Mouse (Mus musculus): Measurements from ENCODE around the gene Gna11. TPM values are rescaled to one million over a fixed set of nuclear protein-coding genes. Genes with fewer than 3 reads are reported as not detected.

The Gna11 gene
- total RNA-seq, 2 experiments from 2014 or later, result 74.2 to 74.4 TPM

DNA sequence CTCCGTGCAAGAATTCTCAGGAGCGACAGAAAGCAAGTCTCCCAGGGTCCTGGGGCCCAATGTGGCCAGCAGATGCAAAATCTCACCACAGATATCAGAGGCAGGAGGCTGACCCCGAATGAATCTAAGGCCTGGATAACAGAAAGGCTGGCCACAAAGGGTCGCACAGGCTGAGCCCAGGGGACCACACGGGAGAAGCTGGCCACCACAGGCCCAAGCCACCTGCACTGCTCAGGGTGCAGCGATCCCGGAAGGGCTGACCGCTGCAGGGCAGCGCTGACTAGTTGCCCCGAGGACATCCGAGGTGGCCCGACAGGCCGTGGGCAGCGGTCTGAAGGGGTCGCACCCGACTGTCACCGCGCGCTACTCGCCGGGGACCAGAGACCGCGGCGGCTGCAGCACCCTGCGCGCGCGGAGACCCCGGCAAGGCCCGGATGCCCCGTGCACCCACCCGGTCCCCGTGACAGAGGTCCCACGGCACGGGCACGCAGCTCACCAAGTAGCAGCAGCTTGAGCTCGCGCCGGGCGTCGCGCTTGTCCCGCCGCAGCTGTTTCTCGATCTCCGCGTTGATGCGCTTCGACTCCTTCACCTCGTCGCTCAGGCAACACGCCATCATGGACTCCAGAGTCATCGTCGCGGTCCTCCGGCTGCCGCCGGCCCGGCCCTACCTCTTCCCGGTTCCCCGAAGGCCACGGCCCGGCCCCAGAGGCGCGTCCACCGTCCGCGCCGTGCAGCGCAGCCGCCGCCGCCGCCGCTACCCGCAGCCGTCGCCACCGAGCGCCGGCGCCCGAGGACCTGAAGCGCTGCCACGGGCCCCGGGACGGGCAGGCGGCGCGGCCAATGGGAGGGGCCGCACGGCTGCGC is 462 bp downstream of the Gna11 start:
- DNase-seq (ENCODE audit: low spot score in 2 of 2), result no peak

DNA sequence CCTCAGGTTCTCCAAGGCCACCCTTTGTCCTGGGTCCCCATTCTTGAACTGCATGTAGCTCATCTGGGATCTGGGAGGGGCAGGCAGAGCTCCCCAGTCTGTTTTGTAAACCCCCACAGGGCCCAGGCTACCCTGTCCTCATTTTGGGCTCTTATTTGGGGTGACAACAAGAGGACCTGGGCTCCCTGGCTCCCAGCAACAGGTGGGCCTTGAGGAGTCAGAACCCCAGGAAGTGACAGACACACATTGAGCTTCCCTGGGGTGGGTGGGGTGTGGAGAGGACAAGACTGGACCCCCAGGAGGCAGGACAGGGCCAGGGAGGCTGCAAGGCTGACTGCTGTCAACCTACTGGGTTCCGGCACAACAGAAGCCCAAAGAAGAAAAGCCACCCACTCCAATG is 1.4 kb downstream of the Gna11 start:
- DNase-seq (ENCODE audit: low spot score in 2 of 2), result no peak

DNA sequence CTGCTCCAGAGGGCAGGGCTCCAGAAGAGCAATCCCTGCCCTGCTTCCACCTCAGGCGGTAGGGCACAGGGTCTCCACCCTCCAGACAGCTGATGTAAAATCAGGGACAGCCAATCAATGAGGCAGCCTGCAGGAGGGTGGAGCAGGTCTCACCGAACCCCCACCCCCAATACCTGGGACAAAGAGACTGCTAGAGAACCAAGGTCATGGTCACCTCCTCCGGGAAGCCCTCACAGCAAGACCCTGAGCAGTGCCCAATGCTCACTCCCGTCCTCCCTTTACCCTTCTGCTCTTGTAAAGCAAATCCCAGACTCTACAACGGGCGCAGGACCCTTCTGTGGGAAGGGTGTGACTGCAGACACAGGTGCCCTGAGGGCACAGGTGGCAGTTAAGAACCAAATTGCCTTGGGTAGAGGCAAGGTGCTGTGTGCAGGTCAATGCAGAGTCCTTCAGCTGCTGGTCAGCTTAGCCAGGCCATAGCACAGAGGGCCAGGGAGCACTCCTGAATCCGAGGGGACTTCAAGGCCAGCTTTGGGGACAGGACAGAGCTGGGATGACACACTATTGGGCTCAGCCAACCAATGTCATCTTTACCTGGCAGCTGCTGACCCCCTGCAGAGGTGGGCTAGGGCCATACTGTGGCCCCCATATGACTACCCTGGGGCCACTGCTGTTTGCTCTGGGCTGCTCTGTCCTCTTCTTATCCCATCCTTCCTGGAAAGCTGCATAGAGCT is 2.1 kb downstream of the Gna11 start:
- no peak for DNase-seq (ENCODE audit: low spot score in 2 of 2)

DNA sequence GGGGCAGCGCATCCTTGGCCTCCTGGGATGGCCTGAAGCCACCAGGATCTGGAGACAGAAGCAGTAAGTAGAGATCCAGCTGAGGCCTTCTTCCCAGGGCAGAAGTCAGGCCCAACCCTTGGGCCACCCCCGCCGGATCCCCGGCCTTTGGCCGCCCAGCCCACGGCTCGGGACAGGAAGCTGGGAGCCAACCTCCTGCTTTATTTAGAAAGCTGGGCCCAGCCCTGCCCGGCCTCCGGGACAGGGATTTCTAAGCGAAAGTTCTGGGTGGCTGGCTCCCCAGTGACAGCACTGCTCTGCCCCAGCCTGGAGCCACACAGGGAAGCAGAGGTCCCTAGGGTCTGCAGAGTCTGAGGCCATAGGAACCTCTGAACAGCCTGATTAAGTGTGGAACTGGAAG is 3.2 kb downstream of the Gna11 start:
- DNase-seq (ENCODE audit: low spot score in 2 of 2), result no peak

DNA sequence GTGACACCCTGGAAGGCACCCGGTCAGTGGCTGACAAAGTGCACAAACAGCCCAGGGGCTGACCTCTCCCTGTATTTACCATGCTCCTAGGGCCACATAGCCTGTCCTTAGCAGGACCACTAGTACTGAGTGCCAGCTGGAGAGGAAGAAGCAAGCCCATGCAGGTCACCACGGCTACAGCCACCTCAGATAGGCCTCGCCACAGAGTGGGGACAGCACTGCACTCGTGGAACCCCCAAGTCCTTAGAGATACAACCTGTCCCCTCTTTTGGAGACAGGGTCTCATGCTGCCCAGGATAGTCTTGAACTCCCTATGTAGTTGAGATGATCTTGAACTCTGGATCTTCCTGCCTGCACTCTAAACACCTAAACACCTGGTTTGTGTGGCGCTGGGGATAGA is 3.6 kb downstream of the Gna11 start:
- DNase-seq (ENCODE audit: low spot score in 2 of 2), result no peak

DNA sequence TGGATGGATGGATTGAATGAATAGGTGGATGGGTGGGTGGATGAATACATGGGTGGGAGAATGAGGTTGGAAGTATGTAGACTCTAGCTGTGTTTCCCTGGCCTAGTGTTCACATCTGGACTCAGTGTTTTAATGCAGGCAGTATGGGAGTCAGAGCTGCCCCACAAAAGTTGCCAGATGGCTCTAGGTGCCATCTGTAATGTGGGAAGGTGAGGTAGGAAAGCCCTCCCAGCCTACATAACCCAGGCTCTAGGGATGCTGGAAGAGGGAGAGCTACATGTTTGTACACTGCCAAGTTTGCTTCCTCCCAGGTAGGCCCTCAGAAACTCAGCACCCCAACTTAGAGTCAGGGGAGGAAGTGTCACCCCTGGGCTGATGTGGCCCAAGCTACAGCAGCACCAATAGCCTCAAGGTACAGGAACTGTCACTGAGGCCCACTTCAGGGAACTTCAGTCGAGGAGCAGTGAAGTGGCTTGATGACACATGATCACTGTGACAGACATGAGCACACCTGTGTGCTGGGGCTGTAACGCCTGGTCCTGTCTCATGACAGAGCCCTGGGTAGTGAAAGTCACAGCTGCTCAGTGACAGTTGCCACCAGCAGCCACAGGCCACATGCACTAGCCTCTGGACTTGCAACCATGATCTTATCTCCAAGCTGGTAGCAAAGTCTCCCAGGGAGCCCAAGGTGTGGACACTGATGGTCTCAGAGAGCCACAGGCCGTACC is 6.5 kb downstream of the Gna11 start:
- DNase-seq (ENCODE audit: low spot score in 2 of 2), result no peak

DNA sequence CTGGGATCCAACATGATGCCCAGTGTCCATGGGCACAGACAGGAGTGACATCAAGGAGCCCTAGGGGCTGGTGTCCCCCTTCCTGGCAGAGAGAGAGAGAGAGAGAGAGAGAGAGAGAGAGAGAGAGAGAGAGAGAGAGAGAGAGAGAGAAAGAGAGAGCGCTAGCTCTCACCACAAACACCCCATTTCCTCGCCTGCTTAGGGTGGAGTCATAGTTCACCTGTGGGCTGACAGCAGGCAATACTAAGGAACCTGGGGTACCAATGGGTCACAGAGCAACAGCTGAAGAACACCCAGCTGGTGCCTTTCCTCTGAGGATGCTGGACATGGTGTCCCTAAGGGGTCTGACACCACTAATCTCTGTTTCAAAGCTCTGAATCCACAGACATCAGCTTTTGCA is 7.6 kb downstream of the Gna11 start:
- DNase-seq (ENCODE audit: low spot score in 2 of 2), result no peak

DNA sequence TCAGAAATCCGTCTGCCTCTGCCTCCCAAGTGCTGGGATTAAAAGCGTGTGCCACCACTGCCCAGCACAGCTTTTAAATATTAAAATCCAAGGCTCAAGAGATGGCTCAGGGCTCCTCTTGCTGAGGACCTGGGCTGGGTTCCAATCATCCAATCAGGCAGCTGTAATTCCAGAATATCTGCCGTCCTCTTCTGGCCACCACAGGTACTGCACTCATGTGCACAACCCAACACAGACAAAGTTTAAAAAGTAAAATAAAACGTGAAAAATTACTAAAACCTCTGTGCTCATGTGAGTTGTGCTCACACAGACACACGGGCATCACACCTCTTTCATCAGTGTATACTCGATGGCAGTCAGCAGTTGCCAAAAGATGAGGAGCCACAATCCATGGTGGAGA is 8.3 kb downstream of the Gna11 start:
- DNase-seq (ENCODE audit: low spot score in 2 of 2), result no peak

DNA sequence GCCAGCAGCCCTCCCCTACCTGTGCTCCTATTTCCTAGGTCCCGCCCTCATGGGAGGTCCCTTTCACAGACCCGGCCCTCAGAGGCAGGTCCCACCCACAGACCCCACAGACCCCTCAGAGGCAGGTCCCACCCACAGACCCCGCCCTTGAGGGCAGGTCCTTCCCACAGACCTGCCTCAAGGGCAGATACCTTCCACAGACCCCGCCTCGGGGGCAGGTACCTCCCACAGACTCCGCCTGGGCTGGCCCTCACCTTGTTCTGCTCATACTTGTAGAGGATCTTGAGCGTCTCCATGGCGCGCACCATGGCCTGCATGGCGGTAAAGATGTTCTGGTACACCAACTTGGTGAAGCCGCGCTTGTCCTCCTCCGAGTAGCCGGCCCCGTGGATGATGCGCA is 10.2 kb downstream of the Gna11 start:
- DNase-seq (ENCODE audit: low spot score in 2 of 2), result no peak

DNA sequence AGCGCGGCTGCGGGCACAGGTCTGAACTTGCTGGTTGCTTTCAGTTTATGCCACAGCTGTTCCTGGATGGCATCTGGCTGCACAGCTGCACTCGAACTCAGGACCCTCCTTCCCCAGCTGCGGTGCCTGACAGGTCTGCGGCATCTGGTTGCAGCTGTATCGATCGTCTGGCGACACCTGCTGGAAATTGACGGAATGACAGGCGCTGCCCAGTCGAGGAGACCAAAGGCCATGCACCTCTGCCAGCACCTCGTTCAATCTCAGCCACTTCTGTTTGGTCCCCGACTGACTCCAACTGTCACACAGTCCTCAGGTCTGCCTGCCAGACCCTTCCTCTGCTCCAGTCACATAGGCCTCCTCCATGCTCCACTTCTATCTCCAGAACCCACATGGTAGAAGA is 18.2 kb downstream of the Gna11 start:
- peak; percentile 63 to 65 for DNase-seq (ENCODE audit: low spot score in 2 of 2)

DNA sequence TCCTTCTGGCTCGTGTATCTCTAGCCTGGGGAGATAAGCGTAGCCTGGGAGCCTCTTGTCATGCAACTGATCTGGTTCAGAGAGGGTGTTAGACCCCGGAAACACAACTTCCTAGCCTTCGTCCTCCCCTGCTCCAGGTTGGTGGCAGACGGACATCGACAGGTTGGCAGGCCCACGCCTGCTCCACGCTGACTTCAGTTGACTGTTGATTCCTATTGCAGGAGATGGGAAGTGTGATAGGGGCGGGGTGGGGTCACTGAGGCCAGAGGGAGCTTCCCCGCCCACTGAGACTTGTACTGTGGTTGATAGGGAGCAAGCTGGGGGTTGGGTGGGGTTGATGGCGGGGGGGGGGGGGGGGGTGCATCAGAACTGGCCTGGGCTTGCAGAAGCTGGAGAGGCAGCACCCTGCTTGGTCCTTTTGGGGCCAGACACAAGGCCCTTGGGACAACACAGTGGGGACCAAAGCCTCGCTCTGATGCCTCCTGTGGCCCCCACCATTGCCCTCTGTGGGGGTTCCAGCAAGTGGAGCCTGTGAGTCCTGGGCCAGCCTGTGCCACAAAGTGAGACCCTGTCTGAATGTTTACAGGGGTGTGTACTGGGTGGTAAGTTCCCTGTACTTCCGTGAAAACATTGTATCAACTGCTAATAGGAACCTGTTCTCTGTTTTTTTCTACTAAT is 19.8 kb downstream of the Gna11 start:
- no peak for DNase-seq (ENCODE audit: low spot score in 2 of 2)

DNA sequence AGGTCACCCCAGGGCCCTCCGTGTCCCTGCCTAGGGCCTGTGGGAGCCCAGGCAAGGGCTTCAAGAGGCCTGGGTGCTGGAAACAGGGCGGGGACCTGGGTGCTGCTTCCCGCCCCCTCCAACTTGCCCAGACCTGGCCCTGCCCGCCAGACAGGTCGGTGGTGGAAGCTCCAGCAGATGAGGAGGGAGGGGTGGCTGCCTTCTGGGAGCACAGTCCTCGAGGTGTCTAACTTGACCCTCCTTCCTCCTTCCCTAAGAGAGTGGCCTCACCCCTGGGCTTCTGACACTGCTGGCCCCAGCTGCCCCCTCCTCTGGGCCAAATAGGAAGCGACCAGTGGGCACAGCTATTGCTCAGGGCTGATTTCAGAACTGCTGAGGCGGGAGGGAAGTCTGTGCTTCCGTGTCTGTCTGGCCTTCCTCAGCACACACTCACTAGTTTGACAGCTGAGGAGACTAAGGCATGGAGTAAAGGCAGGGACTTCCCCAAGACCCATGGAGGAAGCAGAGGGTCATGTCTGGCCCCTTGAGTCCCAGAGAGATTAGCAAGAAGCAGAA is 20.9 kb downstream of the Gna11 start, which contains the start of gene Gna15:
Gna15 (minus strand) TSS at position 175 of the 555 bp plus-strand sequence.
- DNase-seq (ENCODE audit: low spot score in 2 of 2), result no peak

DNA sequence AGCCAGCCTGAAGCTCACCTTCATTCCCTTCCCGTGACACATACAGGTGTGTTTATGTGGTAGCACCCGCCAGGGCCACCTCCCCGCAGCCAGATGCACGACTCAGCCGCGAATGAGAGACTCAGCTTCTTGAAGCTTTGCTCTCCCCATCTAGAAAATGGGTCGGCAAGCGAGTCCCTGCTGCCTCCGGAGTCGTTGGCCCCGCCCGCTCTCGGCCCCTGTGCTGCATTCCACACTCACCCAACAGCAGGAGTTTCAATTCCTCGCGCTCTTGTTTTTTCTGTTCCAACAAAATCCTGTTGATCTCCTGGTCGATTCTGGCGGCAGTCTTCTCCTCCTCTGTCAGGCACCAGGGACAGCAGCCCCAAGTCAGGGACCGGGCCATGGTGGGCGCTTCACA is 21.4 kb downstream of the Gna11 start:
- no peak for DNase-seq (ENCODE audit: low spot score in 2 of 2)

DNA sequence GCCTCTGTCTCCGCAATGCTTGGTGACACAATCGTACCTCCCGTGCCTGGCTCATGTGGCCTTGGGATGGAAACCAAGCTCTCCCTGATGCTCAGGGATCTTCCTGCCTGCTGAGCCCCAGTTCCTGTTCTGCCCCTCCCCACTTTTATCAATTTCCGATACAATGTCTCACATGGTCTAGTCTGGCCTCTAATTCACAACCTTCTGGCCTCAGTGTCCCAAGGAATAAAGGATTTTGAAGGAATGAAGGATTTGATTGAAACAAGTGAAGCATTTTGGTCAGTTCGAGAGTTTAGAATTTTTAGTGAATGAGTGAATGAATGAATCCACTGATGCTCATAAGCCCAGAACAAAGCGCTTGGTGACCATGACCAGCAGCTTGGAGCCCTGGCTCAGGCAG is 21.8 kb downstream of the Gna11 start:
- no peak for DNase-seq (ENCODE audit: low spot score in 2 of 2)

DNA sequence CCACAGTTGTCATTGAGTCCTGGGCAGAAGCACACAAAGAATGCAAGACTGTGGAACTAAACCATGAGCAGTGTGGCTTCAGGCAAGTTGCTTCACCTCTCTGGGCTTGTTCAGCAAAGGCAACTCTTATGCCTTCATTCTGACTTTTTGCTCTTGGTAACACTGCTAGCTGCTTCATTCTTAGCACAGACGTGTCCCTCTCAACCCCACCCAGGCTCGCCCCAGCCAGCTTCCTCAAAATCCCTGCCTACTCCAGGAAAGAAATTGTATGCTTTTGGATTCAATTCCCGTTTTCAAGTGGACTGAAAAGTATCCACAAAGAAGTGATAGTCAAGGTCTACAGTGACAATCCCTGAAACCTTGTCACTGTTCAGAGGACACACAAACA is 25.0 kb downstream of the Gna11 start:
- no peak for DNase-seq (ENCODE audit: low spot score in 2 of 2)

DNA sequence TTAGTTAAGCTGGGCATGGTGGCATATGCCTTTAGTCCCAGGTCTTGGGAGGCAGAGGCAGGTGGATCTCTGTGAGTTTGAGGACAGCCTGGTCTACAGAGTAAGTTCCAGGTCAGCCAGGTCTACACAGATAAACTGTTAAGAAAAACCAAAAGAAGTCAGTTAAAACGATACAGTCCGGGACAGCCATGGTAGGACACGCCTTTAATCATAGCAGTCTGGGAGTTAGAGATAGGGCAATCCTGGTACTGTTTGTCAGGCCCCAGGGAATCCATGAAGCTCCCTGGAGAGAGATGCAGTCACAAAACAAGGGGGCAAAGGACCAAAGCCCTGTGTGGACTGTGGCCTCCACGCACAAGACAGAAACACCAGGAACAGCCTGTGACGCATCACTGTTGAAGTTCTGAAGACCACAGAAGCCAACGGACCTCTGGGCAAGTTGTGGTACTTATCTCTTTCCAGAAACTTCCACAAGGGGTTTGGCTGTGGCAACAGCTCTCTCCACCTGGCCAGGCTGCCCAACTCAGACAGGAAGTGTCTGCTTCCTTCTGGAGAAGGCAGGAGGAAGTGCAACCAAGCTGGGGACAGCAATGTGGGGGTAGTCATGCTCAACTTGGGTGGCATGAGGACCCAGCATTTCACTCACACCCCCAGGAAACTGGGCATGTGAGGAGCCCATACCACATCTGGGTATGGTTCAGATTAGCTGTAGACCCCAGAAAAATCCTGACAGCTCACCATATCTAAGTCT is 25.6 kb downstream of the Gna11 start:
- no peak for DNase-seq (ENCODE audit: low spot score in 2 of 2)

DNA sequence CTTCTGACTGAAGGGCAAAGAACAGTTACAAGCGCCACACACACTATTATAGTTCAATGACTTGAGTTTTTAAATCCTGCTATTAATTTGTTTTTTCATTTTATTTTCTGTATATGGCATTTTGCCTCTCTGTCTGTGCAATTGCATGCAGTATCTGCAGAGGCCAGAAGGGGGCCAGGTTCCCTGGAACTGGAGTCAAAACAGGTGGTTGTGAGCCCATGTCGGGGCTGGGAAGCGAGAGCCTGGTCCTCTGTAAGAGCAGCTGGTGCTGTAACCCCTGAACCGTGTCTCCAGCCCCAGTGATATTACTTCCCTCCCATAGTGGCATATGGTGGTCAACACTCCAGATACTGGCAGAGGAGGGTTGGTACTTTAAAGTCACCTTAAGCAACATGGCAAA is 26.4 kb downstream of the Gna11 start:
- peak in 1 of 2 experiments; percentile 50 for DNase-seq (ENCODE audit: low spot score in 2 of 2)

DNA sequence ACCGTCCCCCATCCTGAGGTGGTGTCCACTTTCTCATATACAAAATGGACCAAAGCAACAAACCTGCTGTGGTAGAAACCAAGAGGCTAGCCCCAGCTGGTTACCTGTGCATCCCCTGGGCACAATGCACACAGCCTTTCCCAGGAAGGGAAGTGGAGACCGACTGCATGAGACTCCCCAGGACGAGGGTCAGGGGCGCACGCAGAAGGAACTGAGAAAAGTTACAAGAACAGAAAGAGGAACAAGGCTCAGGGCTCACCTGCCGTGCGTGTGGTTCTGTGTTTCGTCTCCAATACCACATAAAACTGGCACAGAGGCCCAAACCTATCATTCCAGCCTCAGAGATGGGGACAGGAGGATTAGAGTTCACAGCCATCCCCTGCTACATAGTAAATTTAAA is 27.8 kb downstream of the Gna11 start:
- DNase-seq (ENCODE audit: low spot score in 2 of 2), result no peak

DNA sequence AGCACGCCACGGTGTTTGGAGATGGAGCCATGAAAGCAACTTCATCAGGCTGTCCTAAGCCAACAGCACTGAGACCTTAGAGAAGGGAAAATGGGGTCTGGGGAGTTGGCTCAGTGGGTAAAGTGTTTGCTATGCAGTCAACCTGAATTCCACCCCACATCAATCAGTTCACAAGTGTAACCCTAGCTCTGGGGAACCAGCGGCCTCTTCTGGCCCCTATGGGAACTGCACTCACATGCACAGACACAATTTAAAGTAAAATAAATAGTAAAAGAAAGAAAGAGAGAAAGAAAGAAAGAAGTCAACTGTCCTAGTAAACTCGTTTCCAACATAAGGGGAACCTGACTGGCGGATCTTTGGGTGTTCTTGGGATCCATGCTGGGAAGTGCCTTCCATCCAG is 31.2 kb downstream of the Gna11 start:
- DNase-seq (ENCODE audit: low spot score in 2 of 2), result no peak

DNA sequence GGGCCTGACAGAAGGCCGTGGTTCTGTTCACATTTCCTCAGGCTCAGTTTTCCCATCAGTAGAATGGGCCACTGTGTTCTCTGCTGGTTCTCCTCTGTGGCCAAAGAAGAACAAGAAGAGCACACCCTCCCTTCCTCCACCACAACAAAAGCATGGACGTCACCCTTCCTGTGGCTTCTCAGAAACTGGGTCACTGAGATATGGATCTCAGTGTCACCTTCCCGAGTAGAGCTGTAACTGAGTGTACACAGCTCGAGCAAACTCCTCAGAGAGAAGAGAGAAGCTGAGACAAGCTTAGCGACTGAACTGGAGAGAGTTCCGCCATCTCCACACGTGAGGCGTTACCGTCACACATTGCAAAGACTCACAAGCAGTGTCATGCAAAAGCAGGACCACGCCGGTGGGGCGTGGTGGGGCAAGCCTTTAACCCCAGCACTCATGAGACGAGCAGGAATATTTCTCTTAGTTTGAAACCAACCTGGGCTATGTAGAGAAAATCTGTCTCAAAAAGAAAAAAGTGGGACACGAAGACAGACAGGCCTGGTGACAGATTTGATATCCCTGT is 34.7 kb downstream of the Gna11 start:
- no peak for DNase-seq (ENCODE audit: low spot score in 2 of 2)
